Mouse (Mus musculus): ENCODE measurements around the gene Slc4a3. TPM values are rescaled to one million over a fixed set of nuclear protein-coding genes. Genes with fewer than 3 reads are reported as not detected.
A peak's percentile ranks its signal among the peaks of the same experiment; 100 is the strongest.

The Slc4a3 gene
- polyA plus RNA-seq, 1 experiment = 121 TPM

DNA sequence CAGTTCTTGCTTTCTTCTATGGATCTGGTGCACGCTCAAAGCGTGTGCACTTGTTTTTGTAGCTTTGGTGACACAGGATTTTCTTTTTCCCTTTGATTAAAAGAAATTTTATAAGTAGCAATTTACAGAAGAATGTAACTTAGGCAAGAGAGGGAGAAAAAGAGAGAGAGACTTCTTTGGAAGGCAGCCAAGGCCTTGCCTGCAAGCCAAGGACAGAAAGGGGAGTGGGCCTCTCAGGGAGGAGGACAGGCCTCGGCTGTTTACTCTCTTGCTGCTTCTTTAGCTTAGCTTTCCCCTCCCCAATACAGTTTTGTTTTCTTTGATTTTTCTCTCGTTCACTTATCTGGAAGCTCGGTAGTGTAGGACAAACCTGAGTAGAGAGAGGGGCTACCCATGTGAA is 26.5 kb upstream of the Slc4a3 start:
- no peaks in the 10 kb centered on the region for H3K4me1 ChIP-seq (ENCODE audit: control insufficient read depth, insufficient read depth, low read length)
- no peak overlapping the region for H3K4me3 ChIP-seq (ENCODE audit: insufficient read depth, low read length)
- no peak overlapping the region for H3K27ac ChIP-seq (ENCODE audit: insufficient read depth, low read length)
- TF ChIP-seq POLR2A (IDR thresholded peaks at IDR 0.05; ENCODE audit: extremely low read depth, insufficient read depth, low read length) (no peak), CTCF (IDR thresholded peaks at IDR 0.05; ENCODE audit: extremely low read depth, insufficient read depth, low read length) (no peak)

DNA sequence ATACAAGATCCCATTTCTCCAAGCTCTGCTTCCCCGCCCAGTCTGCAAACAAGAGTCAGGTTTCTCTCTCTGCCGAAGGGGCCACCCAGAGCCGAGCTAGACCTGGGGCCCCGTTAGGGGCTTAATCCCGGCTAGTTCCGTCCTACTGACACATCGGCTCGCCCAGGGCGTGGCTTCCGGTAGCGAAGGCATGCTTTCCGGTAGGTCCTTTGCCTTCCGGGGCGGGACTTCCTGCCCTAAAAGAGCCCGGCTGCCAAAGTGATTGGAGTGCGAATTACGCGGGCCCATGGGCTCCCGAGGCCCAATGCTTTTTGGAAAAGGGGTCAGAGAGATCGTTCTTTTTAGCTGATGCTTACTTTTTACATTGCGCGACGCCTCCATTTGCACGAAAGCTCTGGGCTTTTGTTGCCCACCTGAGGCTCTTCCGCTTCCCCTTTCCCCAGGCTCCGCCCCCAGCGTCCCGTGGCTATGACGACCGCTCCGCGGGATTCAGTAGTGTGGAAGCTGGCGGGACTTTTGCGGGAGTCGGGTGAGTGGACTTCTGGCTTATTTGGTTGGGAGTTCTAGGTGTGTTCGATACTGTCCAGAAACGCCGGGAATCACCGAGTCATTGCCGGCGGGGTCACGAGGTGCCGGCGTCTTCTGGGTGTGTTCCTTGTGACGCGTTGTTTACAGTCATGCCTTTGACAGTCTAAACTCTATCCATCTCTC is 24.6 kb upstream of the Slc4a3 start, which contains the start of gene Stk11ip:
Gene Stk11ip (plus strand): TSS at position 209 of the 711 bp plus-strand sequence.
- Histone ChIP-seq H3K27ac (ENCODE audit: insufficient read depth, low read length) (peak within 1 kb of the TSS; percentile 38), H3K4me1 (ENCODE audit: control insufficient read depth, insufficient read depth, low read length) (no peaks in the 10 kb centered on the region), H3K4me3 (ENCODE audit: insufficient read depth, low read length) (peak within 1 kb of the TSS; percentile 92)
- TF ChIP-seq CTCF (IDR thresholded peaks at IDR 0.05; ENCODE audit: extremely low read depth, insufficient read depth, low read length) = no peak
- peak; percentile 86; the same call in 1 of the 2 replicates for TF ChIP-seq POLR2A (IDR thresholded peaks at IDR 0.05; ENCODE audit: extremely low read depth, insufficient read depth, low read length)

DNA sequence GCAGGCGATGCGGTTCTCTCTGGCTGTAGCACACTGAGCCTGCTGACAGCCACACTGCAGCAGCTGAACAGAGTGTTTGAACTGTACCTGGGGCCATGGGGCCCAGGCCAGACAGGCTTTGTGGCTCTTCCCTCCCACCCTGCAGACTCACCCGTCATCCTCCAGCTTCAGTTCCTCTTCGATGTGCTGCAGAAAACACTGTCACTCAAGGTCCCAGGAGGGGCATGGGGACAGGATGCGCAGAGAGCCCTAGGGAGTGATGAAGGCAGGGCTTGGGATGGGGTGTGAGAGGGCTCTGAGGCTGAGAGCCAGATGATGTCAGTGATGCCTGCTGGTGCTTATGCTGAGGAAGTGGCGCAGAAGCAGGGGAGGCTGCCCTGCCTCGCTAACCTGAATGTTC is 21.4 kb upstream of the Slc4a3 start:
- TF ChIP-seq POLR2A (IDR thresholded peaks at IDR 0.05; ENCODE audit: extremely low read depth, insufficient read depth, low read length) = no peak
- TF ChIP-seq CTCF (IDR thresholded peaks at IDR 0.05; ENCODE audit: extremely low read depth, insufficient read depth, low read length) = no peak
- Histone ChIP-seq H3K27ac (ENCODE audit: insufficient read depth, low read length) (no peak overlapping the region), H3K4me1 (ENCODE audit: control insufficient read depth, insufficient read depth, low read length) (no peaks in the 10 kb centered on the region), H3K4me3 (ENCODE audit: insufficient read depth, low read length) (no peak overlapping the region)

GRCm38 (mm10) chr1:75530546-75530945 is 15.5 kb upstream of the Slc4a3 start:
- no peak overlapping the region for H3K4me3 ChIP-seq (ENCODE audit: insufficient read depth, low read length)
- TF ChIP-seq CTCF (IDR thresholded peaks at IDR 0.05; ENCODE audit: extremely low read depth, insufficient read depth, low read length) = no peak
- no peak for TF ChIP-seq POLR2A (IDR thresholded peaks at IDR 0.05; ENCODE audit: extremely low read depth, insufficient read depth, low read length)
- no peak overlapping the region for H3K27ac ChIP-seq (ENCODE audit: insufficient read depth, low read length)
- no peaks in the 10 kb centered on the region for H3K4me1 ChIP-seq (ENCODE audit: control insufficient read depth, insufficient read depth, low read length)

GRCm38 (mm10) chr1:75532280-75533172 is 13.5 kb upstream of the Slc4a3 start:
- no peaks in the 10 kb centered on the region for H3K4me1 ChIP-seq (ENCODE audit: control insufficient read depth, insufficient read depth, low read length)
- TF ChIP-seq POLR2A (IDR thresholded peaks at IDR 0.05; ENCODE audit: extremely low read depth, insufficient read depth, low read length) (no peak), CTCF (IDR thresholded peaks at IDR 0.05; ENCODE audit: extremely low read depth, insufficient read depth, low read length) (no peak)

DNA sequence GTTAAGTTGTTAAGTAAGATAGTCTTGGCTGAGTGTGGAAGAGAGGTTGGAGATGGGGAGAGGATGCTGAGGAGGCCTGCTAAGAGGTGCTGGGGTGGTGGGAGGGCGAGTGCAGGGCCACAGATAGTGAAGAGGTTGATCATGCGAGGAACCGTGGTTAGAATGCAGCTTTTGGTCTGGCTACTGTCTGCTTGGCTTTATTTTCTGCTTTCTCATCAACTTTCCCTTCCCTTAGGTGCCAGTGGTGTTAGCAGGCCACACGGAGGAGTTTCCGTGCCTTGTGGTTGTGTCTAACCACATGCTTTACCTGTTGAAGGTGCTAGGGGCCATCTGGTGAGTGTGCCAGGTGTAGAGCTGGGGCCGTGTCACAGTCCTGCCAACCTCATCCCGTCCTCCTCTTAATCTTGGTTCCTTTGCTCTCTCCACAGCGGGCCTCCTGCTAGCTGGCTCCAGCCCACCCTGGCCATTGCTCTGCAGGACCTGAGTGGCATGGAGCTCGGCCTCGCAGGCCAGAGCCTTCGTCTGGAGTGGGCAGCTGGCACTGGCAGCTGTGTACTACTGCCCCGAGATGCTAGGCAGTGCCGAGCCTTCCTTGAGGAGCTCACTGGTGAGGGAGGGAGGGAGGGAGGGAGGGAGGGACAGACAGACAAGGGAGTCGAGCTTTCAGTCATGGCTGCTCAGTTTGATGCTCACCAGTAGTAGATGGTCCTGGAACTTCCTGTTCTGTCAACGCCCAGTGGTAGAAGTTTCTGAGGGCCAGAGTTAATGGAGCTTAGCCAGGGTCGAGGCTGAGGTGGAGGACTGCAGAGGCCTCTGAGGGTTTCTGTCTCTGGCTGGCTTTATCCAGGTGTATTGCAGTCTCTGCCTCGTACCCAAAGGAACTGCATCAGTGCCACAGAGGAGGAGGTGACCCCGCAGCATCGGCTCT is 12.5 kb upstream of the Slc4a3 start:
- Histone ChIP-seq H3K27ac (ENCODE audit: insufficient read depth, low read length) (no peak overlapping the region), H3K4me3 (ENCODE audit: insufficient read depth, low read length) (no peak overlapping the region), H3K4me1 (ENCODE audit: control insufficient read depth, insufficient read depth, low read length) (no peaks in the 10 kb centered on the region)
- TF ChIP-seq CTCF (IDR thresholded peaks at IDR 0.05; ENCODE audit: extremely low read depth, insufficient read depth, low read length) (no peak), POLR2A (IDR thresholded peaks at IDR 0.05; ENCODE audit: extremely low read depth, insufficient read depth, low read length) (no peak)

More at GRCm38 (mm10) chr1:75532280-75533172, 13.5 kb upstream of the Slc4a3 start:
- Histone ChIP-seq H3K27ac (ENCODE audit: insufficient read depth, low read length) (no peak overlapping the region), H3K4me3 (ENCODE audit: insufficient read depth, low read length) (no peak overlapping the region)

DNA sequence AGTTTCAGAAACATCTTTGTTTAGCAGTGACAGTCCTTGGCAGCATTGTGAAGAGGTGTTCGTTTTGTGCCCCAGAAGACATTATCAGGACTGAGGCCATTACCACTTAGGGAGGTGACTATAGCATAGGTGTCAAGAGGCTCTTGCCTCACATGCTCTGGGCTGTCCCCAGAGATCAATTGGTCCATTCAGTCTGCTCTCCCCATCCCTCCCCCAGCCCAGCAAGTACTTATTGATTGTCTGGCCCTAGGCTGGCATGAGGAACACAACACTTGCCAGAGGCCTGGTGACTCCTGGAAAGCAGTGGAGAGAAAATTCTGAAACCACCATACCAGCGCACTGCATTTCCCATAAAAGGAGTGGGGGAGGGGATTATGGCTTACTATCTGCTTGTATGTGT is 8.5 kb upstream of the Slc4a3 start:
- Histone ChIP-seq H3K27ac (ENCODE audit: insufficient read depth, low read length) (no peak overlapping the region), H3K4me1 (ENCODE audit: control insufficient read depth, insufficient read depth, low read length) (no peaks in the 10 kb centered on the region), H3K4me3 (ENCODE audit: insufficient read depth, low read length) (no peak overlapping the region)
- TF ChIP-seq CTCF (IDR thresholded peaks at IDR 0.05; ENCODE audit: extremely low read depth, insufficient read depth, low read length) (no peak), POLR2A (IDR thresholded peaks at IDR 0.05; ENCODE audit: extremely low read depth, insufficient read depth, low read length) (no peak)

DNA sequence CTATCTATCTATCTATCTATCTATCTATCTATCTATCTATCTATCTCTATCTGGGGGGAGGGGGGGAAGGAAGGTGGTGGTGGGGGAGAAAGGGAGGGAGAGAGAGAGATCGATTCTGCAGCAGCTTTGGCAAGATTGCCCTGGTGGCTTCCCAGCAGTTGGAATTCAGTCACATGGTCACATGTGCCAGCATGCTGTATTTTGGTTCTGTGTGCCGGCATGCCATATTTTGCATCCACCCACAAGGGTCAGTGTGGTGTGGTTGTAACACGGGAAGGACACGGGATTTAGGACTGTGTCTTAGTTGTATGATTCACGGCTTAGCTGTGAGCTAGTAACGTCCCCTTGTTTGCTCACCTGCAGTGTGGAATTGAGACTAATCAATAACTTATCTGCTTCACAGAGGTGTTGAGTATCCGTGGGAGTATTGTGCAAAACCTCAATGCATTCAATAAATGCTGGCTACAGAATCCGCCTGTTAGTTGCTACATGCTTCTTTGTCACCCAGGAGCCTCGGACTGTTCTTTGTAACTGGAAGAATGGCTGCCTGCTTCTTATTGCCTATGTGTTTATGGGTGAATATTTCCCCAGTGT is 7.4 kb upstream of the Slc4a3 start:
- Histone ChIP-seq H3K4me1 (ENCODE audit: control insufficient read depth, insufficient read depth, low read length) (no peaks in the 10 kb centered on the region), H3K27ac (ENCODE audit: insufficient read depth, low read length) (no peak overlapping the region), H3K4me3 (ENCODE audit: insufficient read depth, low read length) (no peak overlapping the region)
- TF ChIP-seq POLR2A (IDR thresholded peaks at IDR 0.05; ENCODE audit: extremely low read depth, insufficient read depth, low read length) (no peak), CTCF (IDR thresholded peaks at IDR 0.05; ENCODE audit: extremely low read depth, insufficient read depth, low read length) (no peak)

Data from cortical plate, adult 2 months (tissue).